Mouse (Mus musculus): ENCODE results near the gene Smim12.

DNA sequence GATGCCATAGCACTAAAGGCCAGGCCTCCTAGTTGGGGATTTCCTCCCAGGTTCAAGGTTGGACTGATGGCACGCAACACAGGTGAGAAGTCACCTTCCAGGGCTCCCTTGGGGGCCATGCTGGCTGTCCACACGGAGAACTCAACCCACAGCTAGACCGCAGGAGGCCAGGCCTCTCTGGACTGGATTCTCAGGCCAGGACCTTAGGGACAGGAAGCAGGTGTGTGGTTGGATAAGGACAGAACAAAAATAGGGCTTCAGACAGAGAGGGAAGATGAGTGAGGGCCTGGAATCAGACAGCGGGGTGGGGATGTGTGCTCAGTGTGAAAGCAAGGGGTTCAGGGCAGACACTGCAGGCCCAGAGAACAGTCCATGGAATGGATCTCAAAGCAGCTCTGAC, 43.3 kb downstream of the Smim12 start:
- no peak for TF ChIP-seq GATA1 (IDR thresholded peaks at IDR 0.05; ENCODE audit: borderline replicate concordance, low read length)
- TF ChIP-seq FLI1 (IDR thresholded peaks at IDR 0.05; ENCODE audit: low read length), result no peak

All from megakaryocyte, embryonic 14.5 days (primary cell).